Mouse (Mus musculus): ENCODE measurements around the gene Col13a1.

GRCm38 (mm10) chr10:61974581-61974980 lies 4.3 kb downstream of the Col13a1 start:
- no peak for TF ChIP-seq CTCF (IDR thresholded peaks at IDR 0.05; ENCODE audit: insufficient read depth, low read depth, low read length)
- TF ChIP-seq POLR2A (IDR thresholded peaks at IDR 0.05; ENCODE audit: insufficient read depth, low read depth, low read length): no peak
